18 mouse cellular contexts compared by ENCODE assay signal in genomic region chr5:43860096-43860495, GRCm38 (mm10). TPM values are rescaled to one million over a fixed set of nuclear protein-coding genes. Genes with fewer than 3 reads are reported as not detected.
"Had no signal": no experiment of that assay in that cellular context is flagged by ENCODE, and none has a peak within 500 bp of the region (broad histone marks: within the 10 kb centered on the region; RNA-seq: fewer than 3 reads in every experiment).

No protein-coding gene starts in this region.

- H3K27ac ChIP-seq: kidney, embryonic 15.5 days; limb, embryonic 13.5 days; liver, embryonic 15.5 days; midbrain, embryonic 10.5 days; neural tube, embryonic 12.5 days had no signal

- H3K9ac ChIP-seq: kidney, embryonic 15.5 days; limb, embryonic 13.5 days; liver, embryonic 15.5 days; neural tube, embryonic 12.5 days had no signal

- H3K36me3 ChIP-seq: kidney, embryonic 15.5 days; limb, embryonic 13.5 days; liver, embryonic 15.5 days; midbrain, embryonic 10.5 days; neural tube, embryonic 12.5 days had no signal

- H3K9me3 ChIP-seq: limb, embryonic 13.5 days; liver, embryonic 15.5 days; neural tube, embryonic 12.5 days had no signal

- H3K4me2 ChIP-seq: kidney, embryonic 15.5 days; limb, embryonic 13.5 days; liver, embryonic 15.5 days; neural tube, embryonic 12.5 days had no signal

- H3K27me3 ChIP-seq: kidney, embryonic 15.5 days; limb, embryonic 13.5 days; liver, embryonic 15.5 days; neural tube, embryonic 12.5 days had no signal

- H3K4me3 ChIP-seq: kidney, embryonic 15.5 days; limb, embryonic 13.5 days; liver, embryonic 15.5 days; midbrain, embryonic 10.5 days; myocyte; neural tube, embryonic 12.5 days had no signal

- DNase-seq: kidney, postnatal 14 days; left cerebral cortex, postnatal 4 days; lung, adult 2 months; lung, postnatal 4 days; midbrain, embryonic 14.5 days; thymus, adult 2 months; thymus, postnatal 25 days had no signal

- H3K4me1 ChIP-seq: limb, embryonic 13.5 days; liver, embryonic 15.5 days; midbrain, embryonic 10.5 days; neural tube, embryonic 12.5 days had no signal

- ATAC-seq: lung, postnatal 0 days had no signal

RNA-seq across cellular contexts. Expression of gene Bst1, which starts 41.4 kb away (rescaled TPM):
- total RNA-seq: left cerebral cortex, adult 18-20 months; left cerebral cortex, postnatal 10 days; left cerebral cortex, postnatal 4 days had no signal
- polyA plus RNA-seq: midbrain, embryonic 10.5 days; midbrain, embryonic 14.5 days; myocyte; neural tube, embryonic 12.5 days had no signal

RNA-seq across cellular contexts. Expression of gene Gm7879, which starts 52.8 kb away (rescaled TPM):
- polyA plus RNA-seq: liver, adult 2 months; lung, postnatal 0 days; midbrain, embryonic 14.5 days; neural tube, embryonic 12.5 days; spleen, adult 2 months had no signal
